Mouse (Mus musculus) MEL (cell line): ENCODE data around the gene Erbb2. TPM values are rescaled to one million over a fixed set of nuclear protein-coding genes. Genes with fewer than 3 reads are reported as not detected.

ENCODE experiments used
- DNase-seq: peaks from one replicate; pipeline ENCODE4 v3.0.0; 2011; ENCODE audit warnings: low read depth, low spot score
- H3K27ac ChIP-seq: 2 replicates; pipeline ENCODE4 v1.5.1; 2012; ENCODE audit warnings: low read depth, mild to moderate bottlenecking, control low read depth, low read length, moderate library complexity; ENCODE audit not compliant: control insufficient read depth
- H3K27me3 ChIP-seq, 2 experiments: fragments of 150-350 bp in 1 of 2; sonication (generic) in 1 of 2; 2 replicates each; pipeline ENCODE4 v1.6.1; 2012; ENCODE audit warnings: low read length in 2 of 2, mild to moderate bottlenecking in 2 of 2, improper control_type of control experiment in 1 of 2, moderate library complexity in 1 of 2; ENCODE audit not compliant: insufficient read depth in 2 of 2, control insufficient read depth in 1 of 2
- H3K36me3 ChIP-seq, 2 experiments: 2 replicates each; pipeline ENCODE4 v1.6.1; 2012 to 2014; ENCODE audit warnings: low read length in 2 of 2, improper control_type of control experiment in 1 of 2, inconsistent platforms in 1 of 2, mild to moderate bottlenecking in 1 of 2; ENCODE audit not compliant: insufficient read depth in 2 of 2, control insufficient read depth in 1 of 2
- H3K4me1 ChIP-seq, 2 experiments: fragments of 150-350 bp in 1 of 2; sonication (generic) in 1 of 2; 2 replicates each; pipeline ENCODE4 v1.6.1; 2012; ENCODE audit warnings: low read length in 2 of 2, improper control_type of control experiment in 1 of 2, mild to moderate bottlenecking in 1 of 2; ENCODE audit not compliant: insufficient read depth in 2 of 2, control insufficient read depth in 1 of 2
- H3K4me3 ChIP-seq, 2 experiments: fragments of 150-350 bp in 1 of 2; sonication (generic) in 1 of 2; 2 replicates each; pipeline ENCODE4 v1.5.1; 2012; ENCODE audit warnings: low read depth in 2 of 2, low read length in 2 of 2, mild to moderate bottlenecking in 2 of 2, moderate library complexity in 2 of 2, control low read depth in 1 of 2, improper control_type of control experiment in 1 of 2; ENCODE audit not compliant: control insufficient read depth in 1 of 2, insufficient read depth in 1 of 2
- H3K79me2 ChIP-seq: 2 replicates; pipeline ENCODE4 v1.6.1; 2012; ENCODE audit warnings: mild to moderate bottlenecking, low read length, moderate library complexity; ENCODE audit not compliant: control insufficient read depth, poor library complexity, insufficient read depth
- H3K9ac ChIP-seq: 2 replicates; pipeline ENCODE4 v1.6.1; 2012; ENCODE audit warnings: low read depth, mild to moderate bottlenecking, control low read depth, low read length, moderate library complexity; ENCODE audit not compliant: control insufficient read depth, poor library complexity, severe bottlenecking
- H3K9me3 ChIP-seq: fragments of 150-350 bp; sonication (generic); replicated peaks from 2 replicates; pipeline ENCODE4 v1.6.1; 2012; ENCODE audit warnings: mild to moderate bottlenecking, low read length, improper control_type of control experiment, moderate library complexity; ENCODE audit not compliant: insufficient read depth
- CHD2 ChIP-seq: IDR thresholded peaks from 2 replicates; pipeline ENCODE4 v1.6.1; 2011; ENCODE audit warnings: low read length, improper control_type of control experiment
- ETS1 ChIP-seq: IDR thresholded peaks from 2 replicates; pipeline ENCODE4 v1.6.1; 2012; ENCODE audit warnings: low read depth, mild to moderate bottlenecking, inconsistent platforms, low read length, improper control_type of control experiment, moderate library complexity
- GABPA ChIP-seq: IDR thresholded peaks from 2 replicates; pipeline ENCODE4 v1.6.1; 2012; ENCODE audit warnings: low read depth, mild to moderate bottlenecking, inconsistent platforms, low read length, improper control_type of control experiment, moderate library complexity
- HCFC1 ChIP-seq: IDR thresholded peaks from 2 replicates; pipeline ENCODE4 v1.6.1; 2012; ENCODE audit warnings: low read depth, mild to moderate bottlenecking, inconsistent platforms, low read length, improper control_type of control experiment, moderate library complexity
- JUND ChIP-seq: IDR thresholded peaks from 2 replicates; pipeline ENCODE4 v1.6.1; 2011; ENCODE audit warnings: low read depth, mild to moderate bottlenecking, improper control_type of control experiment, low read length
- KAT2A ChIP-seq: conservative IDR thresholded peaks from 2 replicates; pipeline ENCODE4 v1.6.1; 2012; ENCODE audit warnings: low read depth, low read length, improper control_type of control experiment, inconsistent platforms
- MXI1 ChIP-seq: IDR thresholded peaks from 2 replicates; pipeline ENCODE4 v1.6.1; 2011; ENCODE audit warnings: mild to moderate bottlenecking, low read depth, low read length, improper control_type of control experiment
- MYB ChIP-seq: IDR thresholded peaks from 2 replicates; pipeline ENCODE4 v1.6.1; 2011; ENCODE audit warnings: mild to moderate bottlenecking, low read depth, low read length, improper control_type of control experiment
- MYC ChIP-seq: IDR thresholded peaks from 2 replicates; pipeline ENCODE4 v1.6.1; 2011; ENCODE audit warnings: low read depth, mild to moderate bottlenecking, low read length, improper control_type of control experiment, moderate library complexity
- NELFE ChIP-seq: IDR thresholded peaks from 2 replicates; pipeline ENCODE4 v1.6.1; 2011; ENCODE audit warnings: low read depth, low read length, improper control_type of control experiment
- POLR2A ChIP-seq, 2 experiments: IDR thresholded peaks; 2 replicates each; pipeline ENCODE4 v1.6.1; 2011 to 2012; ENCODE audit warnings: low read length in 2 of 2, mild to moderate bottlenecking in 2 of 2, control low read depth in 1 of 2, improper control_type of control experiment in 1 of 2, low read depth in 1 of 2, moderate library complexity in 1 of 2; ENCODE audit not compliant: control insufficient read depth in 1 of 2, insufficient read depth in 1 of 2, poor library complexity in 1 of 2
- SMC3 ChIP-seq: IDR thresholded peaks from 2 replicates; pipeline ENCODE4 v1.6.1; 2011; ENCODE audit warnings: low read depth, low read length, improper control_type of control experiment
- TAL1 ChIP-seq: IDR thresholded peaks from 2 replicates; pipeline ENCODE4 v1.6.1; 2012; ENCODE audit warnings: mild to moderate bottlenecking, inconsistent platforms, low read length, moderate library complexity, mixed read lengths
- TBP ChIP-seq: IDR thresholded peaks from 2 replicates; pipeline ENCODE4 v1.8.0; 2011; ENCODE audit warnings: low read depth, low read length, improper control_type of control experiment
- TCF12 ChIP-seq: IDR thresholded peaks from 2 replicates; pipeline ENCODE4 v1.6.1; 2014; ENCODE audit warnings: low read depth, mild to moderate bottlenecking, inconsistent platforms, low read length, improper control_type of control experiment, moderate library complexity
- USF1 ChIP-seq: IDR thresholded peaks from 2 replicates; pipeline ENCODE4 v1.6.1; 2014; ENCODE audit warnings: low read depth, mild to moderate bottlenecking, inconsistent platforms, low read length, improper control_type of control experiment, moderate library complexity
- ZC3H11A ChIP-seq: IDR thresholded peaks from 2 replicates; pipeline ENCODE4 v1.6.1; 2012; ENCODE audit warnings: low read depth, mild to moderate bottlenecking, inconsistent platforms, low read length, improper control_type of control experiment
- ZKSCAN1 ChIP-seq: IDR thresholded peaks from 2 replicates; pipeline ENCODE4 v1.6.1; 2012; ENCODE audit warnings: low read depth, mild to moderate bottlenecking, inconsistent platforms, low read length, improper control_type of control experiment, moderate library complexity
- ZMIZ1 ChIP-seq: IDR thresholded peaks from 2 replicates; pipeline ENCODE4 v1.6.1; 2012; ENCODE audit warnings: low read depth, mild to moderate bottlenecking, inconsistent platforms, low read length, improper control_type of control experiment, moderate library complexity
- ZNF384 ChIP-seq: IDR thresholded peaks from 2 replicates; pipeline ENCODE4 v1.6.1; 2012; ENCODE audit warnings: low read depth, mild to moderate bottlenecking, inconsistent platforms, low read length, improper control_type of control experiment
- polyA plus RNA-seq, 2 experiments: library from polyadenylated mRNA; stranded (reverse) in 1 of 2; unstranded in 1 of 2; fragments of >175 nt in 1 of 2; fragments of >200 nt in 1 of 2; gene quantifications; 2 replicates each; pipeline versions ENCODE4 v1.2.1 to v1.2.4; 2012; ENCODE audit warnings: low replicate concordance in 2 of 2, low read depth in 1 of 2; ENCODE audit not compliant: insufficient read length in 2 of 2, insufficient read depth in 1 of 2, missing spikeins in 1 of 2
- total RNA-seq: library from RNA; depleted of rRNA; stranded (reverse); fragments of 300-350 nt; gene quantifications from 2 replicates; pipeline ENCODE4 v1.2.3, GENCODE M21; 2012

Gene Erbb2
- total and polyA plus RNA-seq, 3 experiments, result not detected

GRCm38 (mm10) chr11:98464516-98464915 lies 52.2 kb downstream of the Erbb2 start:
- no peak overlapping the region for H3K9ac ChIP-seq
- no peaks in the 10 kb centered on the region for H3K4me1 ChIP-seq
- TF ChIP-seq POLR2A (IDR thresholded peaks at IDR 0.05; ENCODE audit: control insufficient read depth in 1 of 2, insufficient read depth in 1 of 2, low read depth in 1 of 2, low read length in 2 of 2, poor library complexity in 1 of 2) (no peak), USF1 (no peak), SMC3 (no peak), CHD2 (no peak), ZMIZ1 (no peak), TCF12 (no peak), GABPA (no peak), ZNF384 (no peak), MYB (no peak), NELFE (no peak), TBP (no peak)
- H3K36me3 ChIP-seq, result no peaks in the 10 kb centered on the region
- no peak overlapping the region for H3K4me3 ChIP-seq
- H3K79me2 ChIP-seq, result no peaks in the 10 kb centered on the region
- DNase-seq, result no peak
- peaks cover 10 to 20% of the 10 kb centered on the region in 2 experiments for H3K27me3 ChIP-seq
- H3K9me3 ChIP-seq, result no peaks in the 10 kb centered on the region
- H3K27ac ChIP-seq, result no peak overlapping the region

- Histone ChIP-seq H3K4me3 (no peak overlapping the region), H3K9ac (no peak overlapping the region), H3K27ac (no peak overlapping the region), H3K36me3 (no peaks in the 10 kb centered on the region), H3K27me3 (peaks cover 23 to 31% of the 10 kb centered on the region in 2 experiments), H3K4me1 (no peaks in the 10 kb centered on the region), H3K9me3 (no peaks in the 10 kb centered on the region)
- no peak for DNase-seq
- TF ChIP-seq GABPA (no peak), ZKSCAN1 (no peak), MYC (no peak), USF1 (no peak), KAT2A (no peak), HCFC1 (no peak), ETS1 (no peak), MYB (no peak), ZC3H11A (no peak), TAL1 (no peak), MXI1 (no peak), JUND (no peak)
- TF ChIP-seq, all 39 proteins: peak for 0
- no peaks in the 10 kb centered on the region for H3K79me2 ChIP-seq
Measured at GRCm38 (mm10) chr11:98469761-98470714, 57.8 kb downstream of the Erbb2 start.
